Mouse (Mus musculus) right cerebral cortex, adult 18-20 months (tissue): Measurements from ENCODE around the gene Serpina9.
"Not testable (repeated sequence)": the region's sequence is repeated elsewhere in the genome, so short reads cannot be mapped to it uniquely, and the experiment has no call there.

Experiments
- DNase-seq: peaks from one replicate; pipeline ENCODE4 v3.0.0; 2022; ENCODE audit warnings: mixed read lengths

Serpina9 gene

GRCm38 (mm10) chr12:103988754-103989513, 24.6 kb downstream of the Serpina9 start:
- no peak for DNase-seq

GRCm38 (mm10) chr12:103985868-103986267, 27.7 kb downstream of the Serpina9 start:
- DNase-seq: no peak

GRCm38 (mm10) chr12:103984935-103985334, 28.6 kb downstream of the Serpina9 start:
- DNase-seq: peak; percentile 49

- DNase-seq: no peak
Observed at GRCm38 (mm10) chr12:103981646-103982360, 31.8 kb downstream of the Serpina9 start.

- no peak for DNase-seq
Observed at GRCm38 (mm10) chr12:103978294-103978693, 35.3 kb downstream of the Serpina9 start.

- DNase-seq: no peak
Observed at GRCm38 (mm10) chr12:103977846-103978245, 35.7 kb downstream of the Serpina9 start.

- DNase-seq: no peak
Observed at GRCm38 (mm10) chr12:103977060-103977459, 36.5 kb downstream of the Serpina9 start.

GRCm38 (mm10) chr12:103971080-103971479, 42.5 kb downstream of the Serpina9 start:
- peak; percentile 40 for DNase-seq

- DNase-seq: no peak
Observed at GRCm38 (mm10) chr12:103969577-103970116, 43.9 kb downstream of the Serpina9 start.

GRCm38 (mm10) chr12:103966761-103967160, 46.8 kb downstream of the Serpina9 start:
- DNase-seq: no peak

GRCm38 (mm10) chr12:103963288-103963687, 50.3 kb downstream of the Serpina9 start:
- no peak for DNase-seq

- no peak for DNase-seq
Observed at GRCm38 (mm10) chr12:103962860-103963259, 50.7 kb downstream of the Serpina9 start.

GRCm38 (mm10) chr12:103962337-103962736, 51.2 kb downstream of the Serpina9 start:
- no peak for DNase-seq

GRCm38 (mm10) chr12:103961716-103962115, 51.8 kb downstream of the Serpina9 start:
- DNase-seq: no peak

- no peak for DNase-seq
Observed at GRCm38 (mm10) chr12:103958798-103959197, 54.8 kb downstream of the Serpina9 start, which contains the start of gene Serpina1e. Serpina1e (minus strand) TSS chr12:103958975.

GRCm38 (mm10) chr12:103956555-103956954, 57.0 kb downstream of the Serpina9 start:
- DNase-seq: not testable (repeated sequence)

GRCm38 (mm10) chr12:103952972-103953371, 60.6 kb downstream of the Serpina9 start:
- DNase-seq: not testable (repeated sequence)

GRCm38 (mm10) chr12:103946243-103946642, 67.3 kb downstream of the Serpina9 start:
- no peak for DNase-seq
